Mouse (Mus musculus) lung, embryonic 16.5 days (tissue): Measurements from ENCODE around the gene Zfp770. TPM values are rescaled to one million over a fixed set of nuclear protein-coding genes. Genes with fewer than 3 reads are reported as not detected.
A peak's percentile ranks its signal among the peaks of the same experiment; 100 is the strongest.

Source experiments
- ATAC-seq: fragments of 200-750 bp; cut with Nextera tagmentation; 2 replicates; pipeline ENCODE4 v1.8.0; 2017; ENCODE audit warnings: low read depth, mild to moderate bottlenecking, moderate library complexity
- H3K27ac ChIP-seq: fragments of 300-500 bp; sonication (generic); 2 replicates; pipeline ENCODE4 v1.5.1; 2014; ENCODE audit warnings: mild to moderate bottlenecking, control low read depth, low read length
- H3K27me3 ChIP-seq: fragments of 300-500 bp; sonication (generic); 2 replicates; pipeline ENCODE4 v1.6.1; 2014; ENCODE audit warnings: low read depth, low read length, mixed read lengths; ENCODE audit not compliant: control insufficient read depth, insufficient read depth
- H3K36me3 ChIP-seq: fragments of 300-500 bp; sonication (generic); 2 replicates; pipeline ENCODE4 v1.6.1; 2014; ENCODE audit warnings: low read length; ENCODE audit not compliant: control insufficient read depth, insufficient read depth
- H3K4me1 ChIP-seq: fragments of 300-500 bp; sonication (generic); replicated peaks from 2 replicates; pipeline ENCODE4 v1.6.1; 2014; ENCODE audit warnings: low read length, mixed read lengths; ENCODE audit not compliant: control insufficient read depth, insufficient read depth
- H3K4me2 ChIP-seq: fragments of 300-500 bp; sonication (generic); 2 replicates; pipeline ENCODE4 v1.6.1; 2014; ENCODE audit warnings: low read depth, low read length, control low read depth
- H3K4me3 ChIP-seq: fragments of 300-500 bp; sonication (generic); 2 replicates; pipeline ENCODE4 v1.5.1; 2014; ENCODE audit warnings: mild to moderate bottlenecking, low read length, control low read depth
- H3K9ac ChIP-seq: fragments of 300-500 bp; sonication (generic); 2 replicates; pipeline ENCODE4 v1.6.1; 2014; ENCODE audit warnings: low read length, control low read depth
- H3K9me3 ChIP-seq: fragments of 300-500 bp; sonication (generic); 2 replicates; pipeline ENCODE4 v1.6.1; 2016; ENCODE audit warnings: low read length; ENCODE audit not compliant: control insufficient read depth
- WGBS: fragments of 180-500 bp; shearing (Covaris S2); extraction: QIAGEN DNeasy Blood & Tissue Kit; methylation state at CpG from one replicate; pipeline ENCODE4 v1.1.7; 2014; 5-methylcytosine and 5-hydroxymethylcytosine counted together
- microRNA-seq: library from miRNA; unstranded; fragments of <30 nt; microRNA quantifications from one replicate; pipeline ENCODE4, GENCODE M21; 2016
- polyA plus RNA-seq: library from polyadenylated mRNA; unstranded; fragments of >200 nt; fragmentation: Nextera tagmentation; extraction: Ambion mirVana; gene quantifications from 2 replicates; pipeline ENCODE4 v1.2.1, GENCODE M21; 2015

Zfp770 gene
- polyA plus RNA-seq, 1 experiment from 2014 or later, result 3.6 TPM

DNA sequence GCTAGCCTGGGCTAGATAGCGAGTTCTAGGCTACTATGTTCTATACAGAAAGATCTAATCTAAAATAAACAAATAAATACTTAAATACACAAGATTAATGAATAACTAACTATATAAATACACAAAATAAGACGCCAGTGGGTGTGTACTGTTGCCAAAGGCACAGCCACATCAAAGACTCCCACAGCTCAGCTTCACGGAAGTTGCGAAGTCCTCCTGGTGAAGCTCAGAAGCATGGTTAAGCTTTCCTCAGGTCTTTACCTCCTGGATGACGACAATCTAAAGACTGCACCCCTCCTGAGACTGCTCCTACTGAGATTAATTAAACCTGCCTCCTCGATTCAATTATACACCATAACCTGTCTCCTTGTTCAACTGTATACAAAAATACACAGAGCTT, 48.0 kb downstream of the Zfp770 start:
- WGBS, result 85% methylated on average over 6 of the region's 6 CpGs
- no peaks in the 10 kb centered on the region for H3K4me1 ChIP-seq
- H3K4me3 ChIP-seq, result no peak overlapping the region
- H3K4me2 ChIP-seq, result no peak overlapping the region
- peaks cover 30% of the 10 kb centered on the region for H3K36me3 ChIP-seq
- no peaks in the 10 kb centered on the region for H3K9me3 ChIP-seq
- H3K27ac ChIP-seq, result no peak overlapping the region
- no peak for ATAC-seq
- no peaks in the 10 kb centered on the region for H3K27me3 ChIP-seq
- no peak overlapping the region for H3K9ac ChIP-seq

DNA sequence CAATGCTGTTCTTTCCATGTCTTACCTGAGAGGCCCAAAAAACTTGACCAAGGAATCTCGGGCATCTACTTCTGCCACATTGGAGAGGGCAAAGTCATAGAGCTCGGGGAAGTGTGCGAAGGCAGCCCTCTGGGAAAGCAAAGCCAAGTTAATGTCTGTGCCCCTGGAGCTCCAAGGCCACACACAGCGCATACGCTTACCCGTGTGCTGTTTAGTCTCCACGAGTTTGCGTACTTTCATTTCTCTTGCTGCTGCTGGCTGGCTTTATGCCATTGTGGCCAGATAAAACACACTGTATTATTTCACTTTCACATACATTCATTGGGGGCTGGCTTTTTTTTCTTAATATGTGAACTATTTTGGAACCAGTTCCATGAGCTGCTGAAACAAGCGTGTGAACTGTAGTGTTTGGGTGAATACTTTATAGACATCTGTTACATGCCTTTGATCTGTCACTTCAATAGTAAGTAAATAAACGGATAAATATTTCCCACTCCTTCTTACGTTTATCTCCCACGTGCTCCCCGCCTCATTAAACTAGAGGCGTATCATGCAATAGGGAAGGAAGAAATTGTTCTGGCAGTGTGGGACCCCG, 54.3 kb downstream of the Zfp770 start:
- H3K36me3 ChIP-seq, result peaks cover 39% of the 10 kb centered on the region

DNA sequence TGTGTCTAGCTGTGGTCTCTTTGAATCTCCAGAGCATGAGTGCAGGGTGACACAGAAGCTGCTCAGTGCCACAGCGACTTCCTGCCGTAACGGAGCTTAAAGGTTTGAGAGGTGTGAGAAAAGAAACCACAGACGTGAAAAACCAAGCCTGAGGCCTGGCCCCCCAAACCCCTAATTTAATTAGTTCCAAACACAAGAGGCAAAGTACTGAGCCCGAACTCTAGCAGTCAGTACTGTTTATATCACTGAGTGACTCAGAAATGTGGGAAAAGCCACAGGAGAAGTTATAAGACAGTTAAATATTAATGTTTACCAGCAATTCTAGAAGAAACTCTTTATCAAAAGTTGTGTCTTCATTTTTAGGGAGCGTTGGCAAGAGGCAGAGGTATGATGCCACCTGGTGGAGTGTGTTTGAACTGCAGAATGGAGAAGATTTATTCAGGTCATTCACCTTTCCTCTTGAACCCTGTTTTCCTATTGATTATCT, 55.9 kb downstream of the Zfp770 start:
- Histone ChIP-seq H3K4me1 (no peaks in the 10 kb centered on the region), H3K4me2 (no peak overlapping the region), H3K9me3 (no peaks in the 10 kb centered on the region), H3K9ac (no peak overlapping the region), H3K27ac (no peak overlapping the region), H3K36me3 (peaks cover 42% of the 10 kb centered on the region), H3K4me3 (no peak overlapping the region), H3K27me3 (no peaks in the 10 kb centered on the region)
- ATAC-seq, result no peak
- WGBS, result 64% methylated on average over 6 of the region's 6 CpGs

More for the DNA sequence above, 54.3 kb downstream of the Zfp770 start:
- Histone ChIP-seq H3K27ac (peak overlapping the region; percentile 63; the same call in 1 of the 2 replicates), H3K27me3 (no peaks in the 10 kb centered on the region), H3K4me3 (no peak overlapping the region), H3K4me1 (no peaks in the 10 kb centered on the region), H3K9ac (no peak overlapping the region), H3K9me3 (no peaks in the 10 kb centered on the region), H3K4me2 (0 out of 2 replicates have a peak overlapping the region, but pooled peaks have one; percentile 3)
- 54% methylated on average over 15 of the region's 15 CpGs for WGBS
- ATAC-seq, result peak; percentile 92

DNA sequence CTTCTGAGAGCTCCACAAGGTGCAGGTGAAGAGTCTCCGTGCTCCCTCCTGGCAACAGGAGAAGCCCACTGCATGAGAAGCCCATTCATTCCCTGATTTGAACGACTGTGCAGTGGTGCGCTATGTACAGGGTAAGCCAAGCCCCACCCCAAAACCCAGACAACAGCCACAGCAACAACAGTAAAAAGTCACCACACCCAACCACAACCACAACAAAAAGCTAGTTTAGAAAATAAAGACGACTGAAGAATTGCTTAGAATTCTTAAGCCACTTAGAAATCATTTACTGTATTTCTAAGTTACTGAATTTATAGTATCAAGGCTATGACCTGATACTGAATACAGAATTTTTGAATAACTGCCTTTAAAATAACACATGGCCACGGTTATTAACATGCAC, 56.4 kb downstream of the Zfp770 start:
- Histone ChIP-seq H3K4me1 (no peaks in the 10 kb centered on the region), H3K27ac (no peak overlapping the region), H3K9ac (no peak overlapping the region), H3K27me3 (no peaks in the 10 kb centered on the region), H3K9me3 (no peaks in the 10 kb centered on the region), H3K36me3 (peaks cover 43% of the 10 kb centered on the region), H3K4me2 (no peak overlapping the region), H3K4me3 (no peak overlapping the region)
- WGBS, result 85% methylated on average over 5 of the region's 5 CpGs
- no peak for ATAC-seq

DNA sequence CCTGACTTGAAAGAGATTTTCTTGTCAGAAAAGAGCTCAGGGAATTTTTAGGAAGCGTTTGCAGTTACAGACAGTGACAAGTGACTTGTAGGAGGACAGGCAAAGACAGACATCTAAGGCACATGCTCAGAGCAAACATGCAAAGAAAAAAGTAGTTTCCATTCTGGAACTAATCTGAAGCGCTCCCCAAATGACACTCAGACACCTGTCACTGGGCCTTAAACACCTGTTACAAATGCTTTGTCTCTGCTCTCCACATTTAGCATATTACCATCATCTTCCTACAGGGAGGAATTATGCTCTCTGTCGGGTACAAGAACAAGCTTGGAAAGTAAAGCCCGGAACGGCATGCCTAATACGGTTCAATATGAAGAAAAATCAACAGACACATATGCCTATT, 57.4 kb downstream of the Zfp770 start:
- H3K27me3 ChIP-seq, result no peaks in the 10 kb centered on the region
- WGBS, result 90% methylated on average over 6 of the region's 6 CpGs
- H3K4me3 ChIP-seq, result no peak overlapping the region
- H3K27ac ChIP-seq, result no peak overlapping the region
- no peaks in the 10 kb centered on the region for H3K9me3 ChIP-seq
- no peaks in the 10 kb centered on the region for H3K4me1 ChIP-seq
- H3K36me3 ChIP-seq, result peaks cover 47% of the 10 kb centered on the region
- no peak overlapping the region for H3K9ac ChIP-seq
- ATAC-seq, result no peak
- no peak overlapping the region for H3K4me2 ChIP-seq

Small RNA genes lying within 50 kb of the gene (microRNA-seq; reads per million reads assigned to microRNA genes)
- not detected for gene Mir7002

Other genes with a start within 250 kb of the Zfp770 start
- gene Gjd2, start 187.8 kb downstream of the Zfp770 start, polyA plus RNA-seq, result 0.05 and 0.14 TPM in 2 replicates
- 403 and 418 TPM in 2 replicates for gene Actc1, start 147.9 kb downstream of the Zfp770 start, polyA plus RNA-seq
- gene Aqr, start 14.4 kb downstream of the Zfp770 start, polyA plus RNA-seq, result 34.6 and 38.5 TPM in 2 replicates